Mouse (Mus musculus) kidney, adult 2 months (tissue): ENCODE measurements at regions not wholly inside any gene's neighbourhood (a gene's known extent, or its start where the extent isn't known, plus 50 kb on each side); places are given as distances from the start of the nearest gene placed in this dataset.

Experiments used
- CTCF ChIP-seq: fragments of 200-500 bp; conservative IDR thresholded peaks from 2 replicates; pipeline ENCODE4 v1.5.1; 2011; ENCODE audit warnings: low read depth, mild to moderate bottlenecking, control low read depth, low read length, moderate library complexity, mixed read lengths; ENCODE audit not compliant: insufficient read depth, insufficient read length
- POLR2A ChIP-seq: fragments of 200-500 bp; IDR thresholded peaks from one replicate; pipeline ENCODE4 v1.6.1; 2011; ENCODE audit warnings: low read depth, low read length, control low read depth

DNA sequence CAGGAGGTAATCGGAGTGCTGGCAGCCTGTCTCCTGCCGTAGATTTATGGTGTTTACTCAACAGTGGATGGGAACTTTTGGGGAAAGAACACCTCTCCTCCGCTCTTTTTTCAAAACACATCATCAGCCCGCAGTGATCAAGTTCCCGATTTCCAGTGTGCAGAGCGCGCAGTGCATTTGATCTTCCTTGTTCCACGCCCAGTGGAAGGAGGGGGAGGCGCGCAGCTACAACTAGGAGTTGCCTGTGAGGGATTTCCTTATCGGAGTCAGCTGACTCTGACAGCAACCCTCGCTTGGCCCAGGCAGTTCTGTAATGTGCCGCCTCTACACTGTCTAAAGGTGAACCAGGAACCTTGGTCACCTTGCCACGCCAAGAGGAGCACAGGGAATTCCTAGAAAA is 226.8 kb upstream of the Spdye4c start:
- TF ChIP-seq CTCF (no peak), POLR2A (no peak)
